Mouse (Mus musculus) v-Abl transformed pro-B cells (cell line): Measurements from ENCODE around the gene Ndufs8.
"Not testable (repeated sequence)": the region's sequence is repeated elsewhere in the genome, so short reads cannot be mapped to it uniquely, and the experiment has no call there.

Source experiments
- in situ Hi-C, 2 experiments: fragments of 400-800 bp; cut with MboI; formaldehyde crosslinking; loops; one replicate each; pipeline ENCODE4 v1.15.1; 2025; ENCODE audit not compliant: unreplicated experiment in 2 of 2

Ndufs8 gene

DNA sequence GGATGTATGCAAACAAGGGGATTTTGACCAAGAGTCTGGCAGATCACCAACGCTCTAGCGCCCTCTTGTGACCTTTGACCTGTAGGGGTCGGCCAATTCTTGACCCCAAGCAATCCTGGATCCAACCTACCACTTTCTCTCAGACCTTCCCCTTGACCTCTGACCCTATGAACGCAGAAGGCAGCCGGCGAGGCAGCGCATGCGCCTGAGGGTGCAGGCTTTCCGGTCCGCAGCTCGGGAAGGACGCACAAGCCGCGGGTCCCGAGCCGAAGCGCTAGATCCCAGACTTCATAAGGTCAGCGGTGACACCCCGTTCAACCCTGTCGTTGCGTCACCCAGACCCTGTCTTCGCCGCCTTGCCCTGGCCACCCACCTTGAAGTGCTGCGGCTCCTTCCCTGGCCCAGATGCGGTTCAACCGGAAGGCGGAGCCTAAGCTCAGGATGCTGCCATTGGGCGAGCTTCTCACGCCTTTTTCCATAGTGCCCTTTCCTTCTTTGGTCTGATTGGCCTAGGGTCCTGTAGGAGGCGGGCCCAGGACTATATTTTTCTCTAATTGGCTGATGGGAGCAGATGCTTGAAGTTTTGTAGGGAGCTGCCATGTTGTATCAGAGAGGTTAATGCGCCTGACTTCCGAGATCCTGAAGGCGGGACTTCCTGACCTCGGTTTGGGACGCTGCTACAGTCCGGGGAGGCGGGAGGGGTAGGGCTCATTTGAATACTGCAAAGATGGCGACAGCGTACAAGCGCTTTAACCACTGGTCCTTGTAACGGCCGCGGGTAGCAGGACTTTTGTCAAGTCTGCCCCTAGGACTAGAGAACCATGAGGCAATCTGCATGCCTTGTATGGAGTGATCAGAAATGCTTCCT is at the start of gene Ndufs8:
Ndufs8 (minus strand) TSS at position 438 of the 868 bp plus-strand sequence.
- in situ Hi-C loops = no loop called here

DNA sequence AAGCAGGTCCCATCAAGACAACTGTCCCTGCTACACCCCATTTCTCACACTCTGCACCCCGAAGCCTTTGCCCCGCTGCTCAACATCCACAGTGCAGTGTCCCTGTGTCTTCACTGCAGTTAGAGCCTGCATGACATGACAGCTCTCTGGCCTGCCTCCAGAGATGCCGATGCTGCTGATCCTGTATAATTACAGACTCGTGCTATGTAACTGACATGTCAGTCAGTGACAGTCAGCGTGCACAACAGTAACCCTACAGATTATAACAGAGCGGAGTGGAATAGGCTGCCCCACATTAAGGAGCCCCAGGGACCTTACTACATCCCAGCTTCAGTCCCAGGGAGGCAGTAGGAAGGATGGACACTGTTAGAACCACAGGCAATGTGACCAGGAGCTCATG is 49.2 kb upstream of the Ndufs8 start:
- in situ Hi-C loops = not testable (repeated sequence)

GRCm38 (mm10) chr19:3960211-3960610 is 47.6 kb upstream of the Ndufs8 start:
- in situ Hi-C loops = no loop called here

DNA sequence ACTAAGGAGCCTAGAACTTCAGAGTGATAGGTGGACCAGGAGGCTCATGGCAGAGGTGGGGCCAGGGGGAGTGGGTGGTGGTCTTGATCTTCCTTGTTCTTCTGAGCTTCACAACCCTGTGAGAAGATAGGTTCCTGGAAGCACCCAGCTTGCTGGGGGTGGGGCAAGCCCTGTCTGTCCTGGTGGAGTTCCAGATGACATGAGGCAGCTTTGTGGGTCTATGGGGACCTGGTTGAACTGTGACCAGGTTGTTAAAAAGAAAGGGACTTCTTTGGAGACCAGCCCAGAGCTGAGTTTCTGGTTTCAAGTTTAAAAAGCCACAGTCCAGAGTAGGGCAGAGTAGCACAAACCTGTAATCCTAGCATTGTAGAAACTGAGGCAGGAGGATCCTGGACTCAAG is 46.5 kb upstream of the Ndufs8 start:
- in situ Hi-C loops = no loop called here

DNA sequence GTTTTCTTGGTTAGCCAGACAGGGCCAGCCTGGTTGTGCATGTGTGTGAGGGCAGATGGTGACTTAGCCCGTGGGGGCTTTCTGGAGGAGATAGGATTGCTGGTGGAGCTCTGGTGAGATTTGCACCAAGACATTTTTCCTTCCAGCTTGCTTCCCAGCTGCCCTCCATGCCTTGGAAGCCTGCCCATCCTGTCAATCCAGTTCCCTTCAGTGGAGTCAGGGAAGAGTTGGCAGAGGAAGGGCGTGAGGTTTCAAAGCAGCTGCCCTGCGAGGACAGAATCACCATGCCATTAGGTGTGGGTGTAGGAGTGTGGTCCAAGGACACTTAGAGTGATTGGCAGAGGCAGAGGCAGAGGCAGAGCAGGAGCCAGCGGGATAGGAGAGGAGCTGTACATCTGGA is 45.9 kb upstream of the Ndufs8 start, which contains the start of gene Aldh3b3:
Aldh3b3 (plus strand) TSS at position 176 of the 400 bp plus-strand sequence.
- in situ Hi-C loops = no loop called here

- in situ Hi-C loops = not testable (repeated sequence)
Observed at GRCm38 (mm10) chr19:3957296-3958036, 44.9 kb upstream of the Ndufs8 start.

GRCm38 (mm10) chr19:3955804-3956203 is 43.2 kb upstream of the Ndufs8 start:
- in situ Hi-C loops = no loop called here

DNA sequence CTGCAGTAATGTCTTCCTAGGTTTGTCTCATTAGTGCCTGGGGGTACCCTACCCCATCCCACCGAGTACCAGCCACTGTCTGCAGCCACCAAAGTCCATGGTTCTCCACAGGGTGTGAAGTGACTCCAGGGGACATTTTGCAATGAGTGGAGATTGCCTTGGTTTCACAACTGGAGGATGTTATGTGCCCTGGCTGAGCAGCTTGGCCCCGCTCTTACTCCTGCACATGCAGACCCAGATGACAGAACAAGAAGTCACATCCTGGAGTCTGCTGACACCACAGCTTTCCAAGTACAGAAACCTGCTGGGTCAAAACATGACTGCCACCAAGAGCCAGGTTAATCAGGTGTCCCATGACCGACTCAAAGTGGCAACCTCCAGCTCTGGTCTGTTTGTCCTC is 42.5 kb upstream of the Ndufs8 start:
- in situ Hi-C loops = no loop called here

GRCm38 (mm10) chr19:3952099-3952498 is 39.5 kb upstream of the Ndufs8 start:
- in situ Hi-C loops = no loop called here

DNA sequence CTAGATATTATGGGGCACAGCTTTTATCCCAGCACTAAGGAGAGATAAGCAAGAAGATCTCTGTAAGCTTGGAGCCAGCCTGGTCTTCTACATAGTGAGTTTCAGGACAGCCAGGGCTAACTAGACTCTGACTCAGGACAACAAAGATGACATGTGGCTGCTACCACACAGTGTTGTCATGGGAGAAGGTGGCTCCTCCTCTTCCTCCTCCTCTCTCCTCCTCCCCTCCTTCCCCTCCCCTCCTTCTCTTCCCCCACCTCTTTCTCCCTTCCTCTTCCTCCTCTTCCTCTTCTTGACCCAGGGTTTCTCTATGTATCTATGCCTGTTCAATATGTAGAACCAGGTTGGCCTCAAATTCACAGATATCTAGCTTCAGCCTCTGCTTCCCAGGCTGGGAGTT is 38.9 kb upstream of the Ndufs8 start:
- in situ Hi-C loops = no loop called here

GRCm38 (mm10) chr19:3950331-3950730 is 37.8 kb upstream of the Ndufs8 start:
- in situ Hi-C loops = no loop called here

- in situ Hi-C loops = loop anchor here in 1 of 2 experiments (5.0 kb wide), 1 partner anchor 41 kb away; the partner anchor contains the start of gene Tcirg1
Observed at GRCm38 (mm10) chr19:3948546-3948945, 36.0 kb upstream of the Ndufs8 start.

DNA sequence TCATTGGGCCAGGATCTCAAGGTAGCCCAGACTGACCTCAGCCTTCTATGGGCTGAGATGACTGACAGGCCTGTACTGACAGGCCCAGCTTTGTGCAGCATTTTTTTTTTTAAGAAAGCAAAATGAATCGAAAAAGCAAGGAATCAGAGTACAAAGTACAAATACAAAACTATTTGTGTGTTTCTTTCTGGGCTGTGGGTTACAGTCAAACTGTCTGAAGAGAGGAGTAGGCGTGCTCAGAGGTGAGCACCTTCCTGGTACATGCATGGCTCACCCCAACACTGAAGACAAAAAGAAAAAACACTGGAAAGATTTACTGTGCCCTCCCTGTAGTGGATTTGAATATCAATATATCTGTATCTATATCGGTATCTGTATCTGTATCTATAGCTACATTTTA is 35.2 kb upstream of the Ndufs8 start:
- in situ Hi-C loops = loop anchor here in 1 of 2 experiments (5.0 kb wide), 1 partner anchor 41 kb away; the partner anchor contains the start of gene Tcirg1

DNA sequence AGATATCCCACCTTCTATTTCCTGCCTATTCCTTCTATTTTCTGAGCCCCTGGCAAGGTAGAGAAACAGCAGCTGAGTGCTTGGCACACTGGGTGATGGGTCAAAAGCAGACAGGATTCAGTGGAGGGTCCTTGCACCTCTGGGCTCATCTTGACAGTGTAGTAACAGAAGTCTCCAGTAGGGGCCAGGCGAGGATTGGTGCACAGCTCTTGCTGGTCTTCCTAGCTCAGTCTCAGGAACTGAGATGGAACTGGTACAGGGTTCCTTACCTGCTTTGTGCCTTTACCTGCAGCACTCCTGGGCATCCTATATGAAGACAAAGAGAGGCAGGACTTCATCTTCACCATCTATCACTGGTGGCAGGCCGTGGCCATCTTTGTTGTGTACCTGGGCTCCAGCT is 34.1 kb upstream of the Ndufs8 start:
- in situ Hi-C loops = loop anchor here in 1 of 2 experiments (5.0 kb wide), 1 partner anchor 39 kb away; the partner anchor contains the start of gene Tcirg1

GRCm38 (mm10) chr19:3945872-3946564 is 33.4 kb upstream of the Ndufs8 start:
- in situ Hi-C loops = loop anchor here in 1 of 2 experiments (5.0 kb wide), 1 partner anchor 39 kb away; the partner anchor contains the start of gene Tcirg1

GRCm38 (mm10) chr19:3942986-3943735 is 30.6 kb upstream of the Ndufs8 start:
- in situ Hi-C loops = loop anchor here in 1 of 2 experiments (5.0 kb wide), 1 partner anchor 41 kb away; no protein-coding TSS in a partner anchor

DNA sequence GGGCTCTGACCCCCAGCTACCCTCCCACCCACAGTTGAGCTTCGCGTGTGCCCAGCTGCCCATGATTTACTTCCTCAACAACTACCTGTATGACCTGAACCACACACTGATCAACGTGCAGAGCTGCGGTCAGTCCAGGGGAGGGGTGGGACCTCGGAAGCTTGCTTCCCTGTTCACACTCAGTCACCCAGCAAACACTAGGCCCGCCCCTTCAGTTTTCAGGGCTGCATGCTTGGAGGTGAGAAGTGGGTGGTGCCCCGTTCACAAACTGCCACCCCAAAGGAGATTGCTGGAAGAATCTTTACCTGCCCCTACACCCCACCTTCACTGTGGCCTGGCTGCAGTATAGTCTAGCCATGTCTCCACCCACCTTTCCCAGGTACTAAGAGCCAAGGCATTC is 29.7 kb upstream of the Ndufs8 start:
- in situ Hi-C loops = loop anchor here in 1 of 2 experiments (5.0 kb wide), 1 partner anchor 40 kb away; no protein-coding TSS in a partner anchor

GRCm38 (mm10) chr19:3935896-3936850 is 23.6 kb upstream of the Ndufs8 start:
- in situ Hi-C loops = loop anchor here in 1 of 2 experiments (10.0 kb wide), 1 partner anchor 359 kb away; no protein-coding TSS in a partner anchor
